Mouse (Mus musculus) testis, adult 2 months (tissue): Measurements from ENCODE around the gene Larp1.

Source experiments
- CTCF ChIP-seq: fragments of 200-500 bp; IDR thresholded peaks from 2 replicates; pipeline ENCODE4 v1.5.1; 2012; ENCODE audit warnings: low read depth, mild to moderate bottlenecking, inconsistent platforms, low read length, moderate library complexity; ENCODE audit not compliant: control insufficient read depth, insufficient read depth, insufficient replicate concordance
- POLR2A ChIP-seq: fragments of 200-500 bp; IDR thresholded peaks from 2 replicates; pipeline ENCODE4 v1.6.1; 2012; ENCODE audit warnings: low read depth, mild to moderate bottlenecking, inconsistent platforms, low read length, moderate library complexity; ENCODE audit not compliant: control insufficient read depth

- TF ChIP-seq POLR2A (no peak), CTCF (no peak)
Observed at GRCm38 (mm10) chr11:58016371-58016770, 7.5 kb downstream of the Larp1 start.
